Mouse (Mus musculus) liver, embryonic 12.5 days (tissue): ENCODE measurements around the gene Prss54. TPM values are rescaled to one million over a fixed set of nuclear protein-coding genes. Genes with fewer than 3 reads are reported as not detected.

Experiments
- ATAC-seq: fragments of 200-750 bp; cut with Nextera tagmentation; 2 replicates; pipeline ENCODE4 v1.8.0; 2017; ENCODE audit warnings: moderate number of reproducible peaks, mild to moderate bottlenecking, moderate library complexity
- H3K27ac ChIP-seq: fragments of 300-500 bp; sonication (generic); 2 replicates; pipeline ENCODE4 v1.5.1; 2016; ENCODE audit warnings: mild to moderate bottlenecking
- H3K27me3 ChIP-seq: fragments of 300-500 bp; sonication (generic); replicated peaks from 2 replicates; pipeline ENCODE4 v1.6.1; 2016; ENCODE audit warnings: mild to moderate bottlenecking, moderate library complexity
- H3K36me3 ChIP-seq: fragments of 300-500 bp; sonication (generic); 2 replicates; pipeline ENCODE4 v1.6.1; 2016; ENCODE audit warnings: mild to moderate bottlenecking, moderate library complexity
- H3K4me1 ChIP-seq: fragments of 300-500 bp; sonication (generic); 2 replicates; pipeline ENCODE4 v1.6.1; 2016
- H3K4me2 ChIP-seq: fragments of 300-500 bp; sonication (generic); 2 replicates; pipeline ENCODE4 v1.6.1; 2016; ENCODE audit warnings: mild to moderate bottlenecking, moderate library complexity
- H3K4me3 ChIP-seq: fragments of 300-500 bp; sonication (generic); 2 replicates; pipeline ENCODE4 v1.5.1; 2016; ENCODE audit warnings: mild to moderate bottlenecking, moderate library complexity
- H3K9ac ChIP-seq: fragments of 300-500 bp; sonication (generic); 2 replicates; pipeline ENCODE4 v1.6.1; 2016; ENCODE audit warnings: mild to moderate bottlenecking, moderate library complexity
- H3K9me3 ChIP-seq: fragments of 300-500 bp; sonication (generic); replicated peaks from 2 replicates; pipeline ENCODE4 v1.6.1; 2016; ENCODE audit warnings: mild to moderate bottlenecking, moderate library complexity
- WGBS: fragments of 180-500 bp; shearing (Covaris S2); methylation state at CpG from one replicate; pipeline ENCODE4 v1.1.7; 2016; ENCODE audit not compliant: insufficient replicate concordance; 5-methylcytosine and 5-hydroxymethylcytosine counted together
- polyA plus RNA-seq: library from polyadenylated mRNA; unstranded; fragments of >200 nt; fragmentation: Nextera tagmentation; extraction: Ambion mirVana; gene quantifications from 2 replicates; pipeline ENCODE4 v1.2.1, GENCODE M21; 2016

The Prss54 gene
- polyA plus RNA-seq, 1 experiment from 2014 or later: not detected

- H3K27me3 ChIP-seq: no peaks in the 10 kb centered on the region
- no peak for ATAC-seq
- no peak overlapping the region for H3K4me3 ChIP-seq
- H3K27ac ChIP-seq: no peak overlapping the region
- no peaks in the 10 kb centered on the region for H3K36me3 ChIP-seq
- H3K9ac ChIP-seq: no peak overlapping the region
- H3K4me1 ChIP-seq: no peaks in the 10 kb centered on the region
- 65% methylated on average over 16 of the region's 16 CpGs for WGBS
- H3K9me3 ChIP-seq: no peaks in the 10 kb centered on the region
- no peak overlapping the region for H3K4me2 ChIP-seq
Measured at GRCm38 (mm10) chr8:95549871-95550829, 26.0 kb downstream of the Prss54 start.

GRCm38 (mm10) chr8:95547931-95548330, 28.2 kb downstream of the Prss54 start:
- Histone ChIP-seq H3K9me3 (no peaks in the 10 kb centered on the region), H3K4me1 (no peaks in the 10 kb centered on the region), H3K36me3 (no peaks in the 10 kb centered on the region), H3K27ac (no peak overlapping the region), H3K4me2 (no peak overlapping the region), H3K27me3 (no peaks in the 10 kb centered on the region), H3K9ac (no peak overlapping the region), H3K4me3 (no peak overlapping the region)
- no peak for ATAC-seq
- WGBS: 51% methylated on average over 8 of the region's 8 CpGs

- no peaks in the 10 kb centered on the region for H3K4me1 ChIP-seq
- H3K9ac ChIP-seq: no peak overlapping the region
- H3K4me2 ChIP-seq: no peak overlapping the region
- H3K36me3 ChIP-seq: no peaks in the 10 kb centered on the region
- H3K27ac ChIP-seq: no peak overlapping the region
- WGBS: 64% methylated on average over 4 of the region's 4 CpGs
- no peak overlapping the region for H3K4me3 ChIP-seq
- H3K27me3 ChIP-seq: no peaks in the 10 kb centered on the region
- no peaks in the 10 kb centered on the region for H3K9me3 ChIP-seq
- no peak for ATAC-seq
Measured at GRCm38 (mm10) chr8:95546986-95547385, 29.2 kb downstream of the Prss54 start.

- Histone ChIP-seq H3K36me3 (no peaks in the 10 kb centered on the region), H3K27ac (no peak overlapping the region), H3K4me3 (no peak overlapping the region), H3K4me2 (no peak overlapping the region), H3K4me1 (no peaks in the 10 kb centered on the region), H3K9ac (no peak overlapping the region), H3K27me3 (no peaks in the 10 kb centered on the region), H3K9me3 (no peaks in the 10 kb centered on the region)
- ATAC-seq: no peak
- 63% methylated on average over 17 of the region's 17 CpGs for WGBS
Measured at GRCm38 (mm10) chr8:95545815-95546214, 30.3 kb downstream of the Prss54 start.

GRCm38 (mm10) chr8:95543065-95543464, 33.1 kb downstream of the Prss54 start:
- no peak overlapping the region for H3K27ac ChIP-seq
- WGBS: 65% methylated on average over 3 of the region's 3 CpGs
- no peak overlapping the region for H3K4me2 ChIP-seq
- H3K9ac ChIP-seq: no peak overlapping the region
- no peak for ATAC-seq
- no peak overlapping the region for H3K4me3 ChIP-seq
- no peaks in the 10 kb centered on the region for H3K9me3 ChIP-seq
- no peaks in the 10 kb centered on the region for H3K36me3 ChIP-seq
- no peaks in the 10 kb centered on the region for H3K27me3 ChIP-seq
- no peaks in the 10 kb centered on the region for H3K4me1 ChIP-seq

GRCm38 (mm10) chr8:95542191-95542590, 33.9 kb downstream of the Prss54 start:
- H3K4me2 ChIP-seq: no peak overlapping the region
- WGBS: 78% methylated on average over 6 of the region's 6 CpGs
- H3K4me1 ChIP-seq: no peaks in the 10 kb centered on the region
- no peak for ATAC-seq
- H3K27ac ChIP-seq: no peak overlapping the region
- no peaks in the 10 kb centered on the region for H3K36me3 ChIP-seq
- H3K9me3 ChIP-seq: no peaks in the 10 kb centered on the region
- no peak overlapping the region for H3K9ac ChIP-seq
- no peak overlapping the region for H3K4me3 ChIP-seq
- H3K27me3 ChIP-seq: no peaks in the 10 kb centered on the region

- Histone ChIP-seq H3K9me3 (no peaks in the 10 kb centered on the region), H3K4me1 (no peaks in the 10 kb centered on the region), H3K27me3 (peaks cover under 1% of the 10 kb centered on the region; the same call in 1 of the 2 replicates), H3K9ac (no peak overlapping the region), H3K4me3 (no peak overlapping the region), H3K36me3 (no peaks in the 10 kb centered on the region), H3K27ac (no peak overlapping the region), H3K4me2 (no peak overlapping the region)
- WGBS: 73% methylated on average over 5 of the region's 5 CpGs
- no peak for ATAC-seq
Measured at GRCm38 (mm10) chr8:95539487-95539886, 36.7 kb downstream of the Prss54 start.

- Histone ChIP-seq H3K4me2 (peak within 1 kb of the TSS; percentile 70), H3K4me1 (peaks cover 10% of the 10 kb centered on the region), H3K9me3 (no peaks in the 10 kb centered on the region), H3K4me3 (peak within 1 kb of the TSS; percentile 37), H3K9ac (peak within 1 kb of the TSS; percentile 2; the same call in 1 of the 2 replicates), H3K27me3 (peaks cover 21% of the 10 kb centered on the region; the same call in 1 of the 2 replicates), H3K36me3 (no peaks in the 10 kb centered on the region), H3K27ac (no peak within 1 kb of the TSS)
- WGBS: 12% methylated on average over 33 of the region's 33 CpGs
- peak; percentile 63 for ATAC-seq
Measured at GRCm38 (mm10) chr8:95533584-95534387, 42.4 kb downstream of the Prss54 start, which contains the start of gene Ccdc113. Gene Ccdc113, plus strand, starts transcription at chr8:95534085.

- H3K4me2 ChIP-seq: no peak overlapping the region
- H3K27ac ChIP-seq: no peak overlapping the region
- H3K36me3 ChIP-seq: no peaks in the 10 kb centered on the region
- peaks cover 10% of the 10 kb centered on the region for H3K4me1 ChIP-seq
- no peaks in the 10 kb centered on the region for H3K9me3 ChIP-seq
- 55% methylated on average over 4 of the region's 4 CpGs for WGBS
- H3K27me3 ChIP-seq: peaks cover 24% of the 10 kb centered on the region; the same call in 1 of the 2 replicates
- ATAC-seq: no peak
- H3K9ac ChIP-seq: no peak overlapping the region
- no peak overlapping the region for H3K4me3 ChIP-seq
Measured at GRCm38 (mm10) chr8:95532206-95532605, 43.9 kb downstream of the Prss54 start.

GRCm38 (mm10) chr8:95528750-95529310, 47.3 kb downstream of the Prss54 start:
- WGBS: 49% methylated on average over 9 of the region's 9 CpGs
- no peak overlapping the region for H3K27ac ChIP-seq
- H3K4me3 ChIP-seq: no peak overlapping the region
- peaks cover 4% of the 10 kb centered on the region for H3K4me1 ChIP-seq
- no peak overlapping the region for H3K9ac ChIP-seq
- no peaks in the 10 kb centered on the region for H3K36me3 ChIP-seq
- H3K4me2 ChIP-seq: no peak overlapping the region
- peaks cover 17% of the 10 kb centered on the region; the same call in 1 of the 2 replicates for H3K27me3 ChIP-seq
- no peaks in the 10 kb centered on the region for H3K9me3 ChIP-seq
- no peak for ATAC-seq

GRCm38 (mm10) chr8:95528194-95528593, 47.9 kb downstream of the Prss54 start:
- H3K9me3 ChIP-seq: no peaks in the 10 kb centered on the region
- H3K36me3 ChIP-seq: no peaks in the 10 kb centered on the region
- H3K4me2 ChIP-seq: no peak overlapping the region
- no peak overlapping the region for H3K4me3 ChIP-seq
- WGBS: 74% methylated on average over 10 of the region's 10 CpGs
- H3K27ac ChIP-seq: no peak overlapping the region
- no peak overlapping the region for H3K9ac ChIP-seq
- ATAC-seq: no peak
- H3K4me1 ChIP-seq: no peaks in the 10 kb centered on the region
- H3K27me3 ChIP-seq: peaks cover 16% of the 10 kb centered on the region; the same call in 1 of the 2 replicates
